Mouse (Mus musculus): ENCODE results near the gene Ccdc84.
"Not testable (repeated sequence)": the region's sequence is repeated elsewhere in the genome, so short reads cannot be mapped to it uniquely, and the experiment has no call there.

The Ccdc84 gene

DNA sequence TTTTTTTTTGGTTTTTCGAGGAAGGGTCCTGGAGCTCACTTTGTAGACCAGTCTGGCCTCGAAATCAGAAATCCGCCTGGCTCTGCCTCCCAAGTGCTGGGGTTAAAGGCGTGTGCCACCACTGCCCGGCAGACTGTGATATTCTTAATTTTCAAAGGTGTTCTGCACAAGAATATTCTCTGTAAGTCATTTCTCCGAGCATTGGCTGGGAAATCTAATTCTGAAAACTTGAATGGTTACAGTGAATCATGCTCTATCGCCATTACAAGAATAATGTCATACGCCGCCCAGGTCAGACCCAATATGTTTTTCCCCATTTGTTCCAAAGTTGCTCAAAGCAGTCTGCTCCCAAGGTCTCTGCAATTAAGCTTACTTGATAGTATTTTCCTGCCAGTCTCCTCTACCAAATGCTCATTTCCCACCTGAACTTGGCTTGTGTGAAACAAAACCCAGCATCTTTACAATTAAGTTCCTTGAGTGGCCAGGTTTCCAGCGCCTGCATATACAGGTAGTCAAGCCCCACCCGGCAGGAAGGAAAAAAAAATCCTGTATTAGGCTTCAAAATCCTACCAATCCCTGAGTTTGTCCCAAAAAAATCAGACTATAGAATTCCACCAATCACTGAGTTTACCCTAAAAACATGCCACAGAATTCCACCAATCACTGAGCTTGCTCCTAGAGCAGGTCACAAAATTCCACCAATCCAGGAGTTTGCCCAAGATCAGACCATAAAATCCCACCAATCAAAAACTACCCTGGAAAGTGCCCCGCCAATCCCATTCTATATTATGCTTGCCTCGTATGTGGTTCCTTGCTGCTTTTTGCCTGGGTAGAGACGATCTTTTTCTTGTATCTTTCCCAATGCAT lies at the start of gene Ccdc84:
Gene Ccdc84, minus strand, starts transcription at position 51 of the 867 bp plus-strand sequence.
- no peak for DNase-seq (ENCODE audit: low spot score in 2 of 2)

DNA sequence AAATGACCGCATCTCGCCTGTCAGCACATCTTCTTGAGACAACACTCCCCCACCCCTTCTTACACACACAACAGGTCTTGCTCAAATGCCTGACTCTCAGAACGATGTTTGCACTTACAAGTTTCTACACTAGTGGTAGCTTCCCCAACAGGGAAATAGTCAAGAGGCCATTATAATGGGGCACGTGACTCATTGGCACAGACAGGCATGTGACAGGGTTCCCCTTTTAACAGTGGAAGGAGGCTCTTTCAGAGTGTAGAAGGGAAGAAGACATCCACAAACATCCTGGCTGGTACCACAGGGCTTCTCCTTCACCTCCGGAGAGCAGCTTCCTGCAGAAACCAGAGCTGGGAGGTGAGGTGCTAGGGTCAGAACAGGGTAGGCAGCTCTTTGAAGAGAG lies 43.6 kb upstream of the Ccdc84 start:
- DNase-seq (ENCODE audit: low spot score in 2 of 2) = no peak

DNA sequence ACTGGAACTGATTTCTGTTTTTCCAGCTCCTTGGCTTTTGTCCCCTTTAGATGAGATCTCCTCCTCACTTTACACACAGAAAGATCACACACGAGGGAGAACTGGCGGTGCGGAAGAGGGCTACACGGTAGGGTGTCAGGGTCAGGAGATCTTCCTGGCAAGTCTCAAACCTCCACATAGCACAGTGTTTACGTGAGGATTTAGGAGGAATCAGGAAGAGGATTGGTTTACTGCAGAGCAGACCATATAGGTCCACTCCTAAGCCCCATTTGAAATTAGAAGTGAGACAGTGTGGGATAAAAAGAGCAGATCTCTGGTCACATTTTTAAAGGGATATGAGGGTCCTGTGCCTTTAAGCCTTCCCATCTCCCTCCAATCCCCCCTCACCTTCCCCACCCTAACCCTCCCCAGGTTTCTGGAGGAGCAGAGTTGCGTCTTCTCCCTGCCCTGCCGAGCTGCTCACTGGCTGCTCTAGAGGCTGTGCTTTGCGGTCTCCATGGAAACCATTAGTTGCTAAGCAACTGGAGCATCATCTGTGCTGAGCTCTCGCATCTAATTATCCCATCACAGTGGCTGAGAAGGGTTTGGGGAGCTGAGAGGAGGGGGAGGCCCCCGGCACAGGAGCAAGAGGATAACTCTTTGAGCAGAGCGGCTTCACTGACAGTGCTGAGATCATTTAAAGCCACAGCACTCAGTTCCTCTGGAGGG lies 38.8 kb upstream of the Ccdc84 start:
- peak; percentile 83 to 95 for DNase-seq (ENCODE audit: low spot score in 2 of 2)

DNA sequence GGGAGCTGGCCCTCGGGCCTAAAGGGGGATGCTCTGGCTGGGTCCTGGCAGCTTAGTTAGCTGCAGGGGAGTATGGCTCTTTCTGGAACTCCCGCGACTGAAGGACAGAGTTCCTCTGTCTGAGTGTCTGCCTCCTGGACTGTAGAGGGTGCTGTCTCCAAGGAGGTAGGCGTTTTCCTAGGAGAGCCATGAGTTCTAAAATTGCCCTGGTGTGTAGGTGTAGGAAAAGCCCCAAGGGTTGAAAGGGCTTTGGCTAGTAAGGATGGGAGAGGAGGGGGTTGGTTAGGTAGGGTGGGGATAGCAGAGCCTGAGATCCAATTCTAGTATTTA lies 36.5 kb upstream of the Ccdc84 start, which contains the start of gene Upk2:
Gene Upk2, minus strand, starts transcription at position 86 of the 330 bp plus-strand sequence.
- no peak for DNase-seq (ENCODE audit: low spot score in 2 of 2)

DNA sequence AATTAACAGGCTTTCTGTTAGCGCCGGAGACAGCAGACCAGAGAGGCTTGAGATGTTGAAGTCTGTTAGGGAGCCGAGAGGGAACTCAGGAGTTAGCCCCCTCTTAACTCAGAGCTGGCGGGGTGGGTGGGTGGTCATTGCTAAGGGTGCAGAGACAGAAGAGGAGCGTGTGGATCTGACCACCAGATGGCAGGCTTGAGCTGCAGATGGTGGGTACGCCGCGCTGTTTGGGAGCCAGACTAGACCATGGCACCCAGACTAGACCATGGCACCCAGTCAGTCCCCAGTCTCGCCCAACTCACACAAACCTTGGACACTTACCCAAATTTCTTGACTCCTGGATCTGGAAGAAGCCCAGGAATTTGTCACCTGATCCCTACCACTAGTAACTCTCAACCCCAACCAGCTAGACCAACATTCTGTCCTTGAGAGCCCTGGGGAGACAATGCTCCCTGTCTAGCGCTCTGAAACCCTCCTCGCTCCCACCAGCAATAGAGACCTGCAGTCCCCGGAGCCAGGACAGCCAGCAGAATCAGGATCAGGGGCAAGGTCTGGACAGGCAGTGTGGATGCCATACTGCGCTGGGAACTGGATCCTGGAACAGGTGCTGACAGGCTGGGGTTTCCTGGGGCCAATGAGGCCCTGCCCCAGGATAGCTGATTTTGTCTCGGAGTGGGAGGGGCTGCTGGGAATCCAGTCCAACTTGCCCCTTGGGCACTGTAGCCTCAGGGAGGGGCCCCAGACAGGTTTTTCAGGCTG lies 35.9 kb upstream of the Ccdc84 start:
- DNase-seq (ENCODE audit: low spot score in 2 of 2) = peak; percentile 83 to 87

DNA sequence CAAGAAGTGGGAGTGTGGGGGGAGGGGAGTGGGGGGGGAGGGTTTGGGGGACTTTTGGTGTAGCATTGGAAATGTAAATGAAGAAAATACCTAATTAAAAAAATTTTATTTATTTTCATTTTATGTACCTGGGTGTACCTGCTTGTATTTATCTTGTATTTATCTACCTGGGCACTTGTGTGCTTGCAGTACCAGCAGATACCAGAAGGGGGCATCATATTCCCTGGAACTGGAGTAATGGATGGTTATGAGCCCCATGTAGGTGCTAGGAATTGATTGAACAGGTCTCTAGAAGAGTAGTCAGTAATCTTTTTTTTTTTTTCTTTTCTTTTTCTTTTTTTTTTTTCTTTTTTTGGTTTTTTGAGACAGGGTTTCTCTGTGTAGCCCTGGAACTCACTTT lies 32.0 kb upstream of the Ccdc84 start:
- DNase-seq (ENCODE audit: low spot score in 2 of 2) = no peak

DNA sequence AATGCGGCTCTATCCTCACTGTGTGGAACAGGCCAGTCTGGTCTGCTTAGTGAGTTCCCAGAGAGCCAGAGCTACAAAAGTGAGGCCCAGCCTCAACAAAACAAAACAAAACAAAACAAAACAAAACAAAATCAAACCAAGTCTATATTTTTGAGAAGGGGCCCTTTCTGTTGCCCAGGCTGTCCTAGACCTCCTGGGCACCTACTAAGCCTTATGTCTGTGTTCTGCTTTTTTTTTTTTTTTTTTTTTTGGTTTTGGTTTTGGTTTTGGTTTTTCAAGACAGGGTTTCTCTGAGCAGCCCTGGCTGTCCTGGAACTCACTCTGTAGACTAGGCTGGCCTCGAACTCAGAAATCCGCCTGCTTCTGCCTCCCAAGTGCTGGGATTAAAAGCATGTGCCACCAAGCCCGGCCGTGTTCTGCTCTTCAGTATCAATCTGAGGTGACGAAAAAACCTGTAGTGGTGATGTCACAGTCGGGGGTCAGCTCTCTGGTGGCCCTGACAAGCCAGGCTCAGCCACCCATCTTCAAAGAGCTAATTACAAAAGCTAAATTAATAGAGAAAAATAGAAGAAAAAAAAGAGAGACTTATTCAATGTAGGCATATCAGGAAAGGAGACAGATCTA lies 26.1 kb upstream of the Ccdc84 start:
- DNase-seq (ENCODE audit: low spot score in 2 of 2) = not testable (repeated sequence)

DNA sequence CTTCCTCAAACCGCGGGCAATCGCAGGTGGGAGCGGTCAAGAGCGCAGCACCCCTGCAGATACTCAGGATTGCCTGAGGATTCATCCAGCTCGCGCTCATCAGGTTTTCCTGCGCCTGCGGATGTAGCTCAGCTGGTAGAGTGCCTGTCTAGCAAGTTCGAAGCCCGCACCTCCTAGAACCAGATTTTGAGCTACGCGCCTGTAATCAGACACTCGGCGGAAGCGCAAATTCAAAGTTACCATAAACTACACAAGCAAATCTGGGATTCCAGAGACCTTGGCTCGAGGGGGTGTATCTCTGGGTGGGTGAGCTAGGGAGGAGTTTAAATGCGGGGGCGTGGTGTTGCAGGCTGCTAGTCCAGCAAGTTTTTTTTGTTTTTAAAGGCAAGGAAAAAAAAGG lies 22.6 kb upstream of the Ccdc84 start, which contains the start of gene Foxr1:
Gene Foxr1, minus strand, starts transcription at position 176 of the 400 bp plus-strand sequence.
- no peak for DNase-seq (ENCODE audit: low spot score in 2 of 2)

DNA sequence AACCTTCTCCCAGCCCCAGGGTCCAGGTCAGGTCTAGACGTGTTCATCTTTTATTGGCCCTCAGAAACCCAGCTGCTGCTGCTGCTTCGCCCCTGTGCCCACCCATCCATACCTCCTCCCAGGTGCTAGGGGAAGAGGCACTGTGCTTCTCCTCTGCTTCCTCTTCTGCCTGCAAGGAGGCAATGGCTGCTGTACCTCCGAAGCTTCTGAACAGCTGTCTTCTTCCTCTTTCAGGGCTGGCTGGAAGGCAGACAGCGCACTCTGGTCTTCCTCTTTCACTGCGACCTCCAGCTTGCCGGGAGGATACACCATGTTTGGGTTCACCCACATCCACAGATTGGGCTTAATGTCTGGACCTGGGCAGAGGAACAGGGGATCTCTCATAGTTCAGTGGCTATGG lies 17.4 kb upstream of the Ccdc84 start:
- no peak for DNase-seq (ENCODE audit: low spot score in 2 of 2)

DNA sequence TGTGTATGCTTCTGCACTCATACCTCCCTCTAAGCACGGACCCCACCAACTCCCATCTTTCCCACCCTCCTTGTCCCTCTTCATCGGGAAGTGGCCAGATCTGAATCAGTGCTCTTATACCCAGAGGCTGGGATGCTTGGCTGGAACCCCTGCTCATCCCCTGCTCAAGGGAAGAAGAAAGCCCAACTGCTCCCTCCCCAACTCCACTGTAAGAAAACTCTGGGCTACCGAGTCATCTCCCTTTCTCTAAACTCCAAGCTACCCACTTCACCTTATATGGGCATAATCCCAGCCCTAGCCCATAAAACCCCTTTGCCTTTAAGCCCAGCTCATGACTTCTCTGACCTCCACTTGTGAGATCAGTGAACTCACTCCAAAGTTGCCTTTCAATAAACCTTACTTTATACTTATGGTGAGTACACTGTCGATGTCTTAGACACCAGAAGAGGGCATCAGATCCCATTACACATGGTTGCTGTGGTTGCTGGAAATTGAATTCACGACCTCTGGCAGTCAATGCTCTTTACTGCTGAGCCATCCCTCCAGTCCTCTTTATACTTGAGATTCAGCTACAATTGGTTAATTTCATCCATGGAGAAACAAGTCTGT lies 14.3 kb upstream of the Ccdc84 start:
- no peak for DNase-seq (ENCODE audit: low spot score in 2 of 2)

DNA sequence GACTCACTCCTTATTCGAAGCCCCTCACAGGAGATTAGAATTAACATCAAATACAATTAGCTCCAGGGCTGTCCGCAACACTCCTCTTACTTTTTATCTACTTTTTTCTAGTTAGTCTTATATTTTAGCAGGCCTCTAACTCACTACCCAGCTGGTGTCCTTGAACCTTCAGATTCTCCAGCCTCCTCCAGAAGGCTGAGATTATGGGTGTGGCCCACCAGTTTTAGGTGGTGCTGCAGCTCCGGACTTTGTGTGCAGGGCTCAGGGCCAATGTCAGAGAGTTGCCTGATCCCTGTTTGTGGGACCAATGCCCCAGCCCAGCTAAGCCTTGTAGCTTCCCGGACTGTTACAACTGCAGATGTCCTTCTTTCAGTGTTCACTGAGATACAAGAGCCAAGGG lies 5.2 kb upstream of the Ccdc84 start:
- no peak for DNase-seq (ENCODE audit: low spot score in 2 of 2)

DNA sequence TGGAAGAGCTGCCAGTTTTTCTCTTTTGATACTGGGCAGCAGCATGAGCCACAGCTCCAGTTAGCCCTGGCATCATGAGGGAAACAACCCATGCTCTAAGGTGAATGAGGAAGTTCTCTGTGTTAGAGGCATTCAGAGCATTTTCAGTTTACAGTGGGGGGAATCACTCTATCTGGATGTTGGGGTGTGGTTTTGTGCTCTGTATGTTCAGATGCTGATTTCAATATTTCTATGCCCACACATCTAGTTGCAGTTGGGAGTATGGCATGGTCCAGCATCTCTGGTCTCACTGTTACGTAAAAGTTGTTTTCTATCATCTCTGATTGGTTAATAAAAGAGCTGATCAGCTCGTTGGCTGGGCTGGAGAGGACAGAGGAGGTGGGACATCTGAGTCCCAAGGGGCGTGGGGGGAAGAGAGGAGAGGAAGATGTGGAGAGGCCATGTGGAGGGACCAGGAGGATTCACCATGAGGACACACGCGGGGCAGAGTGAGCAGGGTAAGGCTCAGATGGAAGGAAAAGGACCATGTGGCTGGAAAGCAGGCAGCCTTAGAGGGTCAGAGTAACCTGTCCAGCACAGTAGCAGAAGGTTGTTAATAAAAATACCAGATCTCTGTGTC lies 2.0 kb upstream of the Ccdc84 start:
- DNase-seq (ENCODE audit: low spot score in 2 of 2) = no peak

DNA sequence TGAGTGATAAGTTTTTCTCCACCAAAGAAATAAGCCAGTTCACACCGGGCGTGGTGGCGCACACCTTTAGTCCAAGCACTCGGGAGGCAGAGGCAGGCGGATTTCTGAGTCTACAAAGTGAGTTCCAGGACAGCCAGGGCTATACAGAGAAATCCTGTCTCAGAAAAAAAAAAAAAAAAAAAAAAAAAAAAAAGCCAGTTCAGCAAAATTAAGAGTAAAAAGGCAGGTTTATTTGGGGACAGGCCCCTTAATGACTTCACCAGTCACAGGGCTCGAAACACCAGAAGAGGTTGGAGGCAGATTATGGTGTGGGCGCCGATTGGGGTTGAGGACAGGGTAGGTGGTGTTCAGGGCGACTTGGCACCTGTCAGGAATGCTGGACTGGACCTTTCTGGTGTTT lies 1.4 kb upstream of the Ccdc84 start:
- not testable (repeated sequence) for DNase-seq (ENCODE audit: low spot score in 2 of 2)

DNA sequence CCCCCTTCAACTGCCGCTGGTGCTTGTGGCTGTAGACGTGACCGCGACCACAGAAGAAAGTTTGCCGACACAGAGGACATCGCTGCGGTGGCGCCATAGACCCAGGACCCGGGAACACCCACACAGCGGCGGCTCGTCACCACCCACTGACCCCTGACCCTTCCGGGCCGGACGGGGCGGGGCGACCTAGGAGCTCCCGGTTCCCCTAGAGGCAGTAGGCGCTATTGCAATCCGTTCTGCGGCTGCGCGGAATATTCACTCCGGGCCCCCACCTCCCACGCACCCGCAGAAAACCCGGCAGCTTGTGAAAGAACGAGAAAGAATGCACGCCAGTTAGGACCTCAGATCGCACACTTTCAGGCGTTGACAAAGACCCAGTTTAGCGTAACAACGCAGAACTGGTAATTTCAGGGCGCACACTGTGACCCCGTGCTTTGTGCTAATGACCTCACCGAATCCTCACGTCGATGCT lies 441 bp downstream of the Ccdc84 start:
- DNase-seq (ENCODE audit: low spot score in 2 of 2) = peak; percentile 96 to 97

DNA sequence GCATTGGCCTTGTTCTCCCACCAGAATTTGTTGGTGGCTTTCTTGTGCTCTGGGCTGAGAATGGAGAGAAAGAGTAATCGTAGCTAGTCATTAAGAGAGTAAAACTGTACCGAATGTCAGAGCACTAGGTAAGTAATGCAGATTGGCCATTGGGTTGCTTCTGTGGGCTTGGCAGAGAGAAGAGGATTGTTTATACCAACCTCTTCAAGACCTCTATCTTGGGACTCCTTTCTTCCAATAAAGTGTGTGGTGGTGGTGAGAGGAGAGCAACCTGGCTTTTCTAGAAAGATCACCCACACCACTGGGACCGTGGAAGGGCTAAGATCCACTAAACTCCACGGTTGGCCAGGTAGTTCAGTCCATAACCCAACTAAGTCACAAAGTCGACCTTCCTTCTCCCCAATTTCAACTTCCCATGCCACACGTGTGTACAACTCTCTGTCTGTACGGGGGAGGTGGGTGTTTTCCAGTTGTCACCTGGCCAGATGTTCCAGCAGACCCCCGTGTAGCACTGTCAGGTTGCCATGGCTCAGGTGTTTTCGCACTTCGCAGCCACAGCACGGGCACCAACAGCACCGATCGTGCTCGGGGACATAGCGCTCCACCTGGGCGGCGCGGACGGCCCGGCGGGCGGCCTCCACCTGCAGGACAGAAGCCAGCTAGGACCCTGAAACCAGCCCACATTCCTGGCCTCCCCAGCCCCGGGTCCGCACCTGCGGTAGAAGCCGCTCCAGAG lies 1.0 kb downstream of the Ccdc84 start:
- DNase-seq (ENCODE audit: low spot score in 2 of 2) = no peak

DNA sequence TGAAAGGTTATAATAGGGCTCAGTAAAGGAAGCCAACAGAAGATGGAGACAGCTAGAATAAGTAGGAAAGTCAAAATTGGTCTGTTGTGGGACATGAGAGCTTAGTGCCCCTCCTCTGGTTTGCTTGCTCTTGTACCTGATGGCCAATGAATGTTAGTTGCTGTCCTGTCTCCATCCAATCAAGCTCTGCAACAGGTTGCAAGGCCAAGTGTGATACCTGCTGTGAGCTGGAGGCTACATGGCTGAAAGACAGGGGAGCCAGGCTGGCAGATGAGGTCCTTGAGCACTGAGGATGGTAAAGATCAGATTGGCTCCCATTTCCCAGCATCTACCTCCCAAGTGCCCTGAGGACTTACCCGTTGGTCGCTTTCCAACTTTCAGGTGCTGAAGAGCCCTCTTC lies 5.6 kb downstream of the Ccdc84 start:
- no peak for DNase-seq (ENCODE audit: low spot score in 2 of 2)

DNA sequence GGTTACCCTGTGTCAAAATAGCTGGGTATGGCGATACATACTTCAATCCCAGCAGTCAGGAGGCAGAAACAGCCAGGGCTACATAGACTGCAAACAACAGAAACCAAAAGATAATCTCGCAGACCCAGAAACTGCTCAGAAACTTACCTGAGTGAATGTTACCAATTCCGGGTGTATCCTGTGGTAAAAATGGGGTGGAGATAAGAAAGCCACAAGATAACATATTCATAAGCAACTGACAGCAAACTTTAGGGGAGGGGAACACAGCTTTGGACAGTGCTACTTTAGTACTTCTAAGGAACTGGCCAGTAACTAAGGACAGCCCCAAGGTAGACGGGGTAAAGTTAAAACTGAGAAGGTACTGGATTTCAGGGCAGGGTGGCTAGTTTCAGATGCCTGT lies 6.1 kb downstream of the Ccdc84 start:
- DNase-seq (ENCODE audit: low spot score in 2 of 2) = no peak

DNA sequence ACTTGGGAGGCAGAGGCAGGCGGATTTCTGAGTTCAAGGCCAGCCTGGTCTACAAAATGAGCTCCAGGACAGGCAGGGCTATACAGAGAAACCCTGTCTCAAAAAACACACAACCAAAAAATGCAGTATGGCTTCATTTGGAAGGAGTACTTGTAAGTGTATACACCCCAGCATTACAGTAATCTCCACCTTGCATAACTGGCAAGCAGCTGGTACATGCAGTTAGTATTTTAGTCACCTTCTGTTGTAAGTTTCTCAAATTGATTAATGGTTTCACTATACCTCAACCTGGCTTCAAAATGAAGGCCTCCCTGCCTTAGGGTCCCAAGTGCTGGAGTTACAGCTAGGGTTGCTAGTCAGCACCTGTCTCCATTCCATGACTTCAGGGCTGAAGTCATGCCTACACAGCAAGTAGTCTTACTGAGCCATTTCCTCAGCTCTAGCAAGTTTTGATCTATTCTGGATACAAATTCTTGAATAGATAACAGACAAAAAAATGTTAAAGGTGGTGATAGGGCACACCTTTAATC lies 6.7 kb downstream of the Ccdc84 start:
- DNase-seq (ENCODE audit: low spot score in 2 of 2) = no peak

DNA sequence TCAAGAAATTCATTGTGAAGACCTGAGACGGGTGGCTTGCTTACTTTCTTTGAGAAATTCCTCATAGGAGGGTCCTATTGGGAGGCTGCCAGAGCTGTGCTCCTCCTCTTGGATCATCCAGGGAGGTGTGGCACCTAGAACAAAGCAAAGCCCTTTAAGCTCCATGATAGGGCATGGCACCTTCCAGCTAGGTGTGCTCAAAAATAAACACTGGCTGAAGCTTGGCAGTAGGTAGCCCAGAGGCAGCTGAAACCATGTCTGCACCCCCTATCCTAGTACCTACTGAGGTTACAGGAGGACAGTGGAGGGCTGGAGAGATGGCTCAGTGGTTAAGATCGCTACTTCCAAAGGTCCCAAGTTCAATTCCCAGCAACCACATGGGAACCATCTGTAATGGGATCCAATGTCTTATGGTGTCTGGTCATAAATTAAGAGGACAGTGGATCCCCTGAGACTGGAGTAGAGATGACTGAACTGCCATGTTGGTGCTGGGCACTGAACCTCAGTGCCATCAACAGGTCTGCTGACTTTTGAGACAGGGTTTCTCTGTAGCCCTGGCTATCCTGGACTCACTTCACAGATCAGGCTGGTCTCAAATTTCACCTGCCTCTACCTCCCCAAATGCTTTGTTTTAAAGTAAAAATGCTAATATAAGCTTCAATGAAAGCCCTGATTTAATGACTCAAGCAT lies 7.6 kb downstream of the Ccdc84 start:
- no peak for DNase-seq (ENCODE audit: low spot score in 2 of 2)

Data from frontal cortex, postnatal 36 days (tissue).